Mouse (Mus musculus): ENCODE data around the gene Gm20388.

The Gm20388 gene

GRCm38 (mm10) chr8:122357641-122358040, 2447.0 kb downstream of the Gm20388 start:
- DNase-seq (ENCODE audit: low spot score) = no peak

- no peak for DNase-seq (ENCODE audit: low spot score)
These were observed 2448.6 kb downstream of the Gm20388 start for GRCm38 (mm10) chr8:122359111-122359775.

DNA sequence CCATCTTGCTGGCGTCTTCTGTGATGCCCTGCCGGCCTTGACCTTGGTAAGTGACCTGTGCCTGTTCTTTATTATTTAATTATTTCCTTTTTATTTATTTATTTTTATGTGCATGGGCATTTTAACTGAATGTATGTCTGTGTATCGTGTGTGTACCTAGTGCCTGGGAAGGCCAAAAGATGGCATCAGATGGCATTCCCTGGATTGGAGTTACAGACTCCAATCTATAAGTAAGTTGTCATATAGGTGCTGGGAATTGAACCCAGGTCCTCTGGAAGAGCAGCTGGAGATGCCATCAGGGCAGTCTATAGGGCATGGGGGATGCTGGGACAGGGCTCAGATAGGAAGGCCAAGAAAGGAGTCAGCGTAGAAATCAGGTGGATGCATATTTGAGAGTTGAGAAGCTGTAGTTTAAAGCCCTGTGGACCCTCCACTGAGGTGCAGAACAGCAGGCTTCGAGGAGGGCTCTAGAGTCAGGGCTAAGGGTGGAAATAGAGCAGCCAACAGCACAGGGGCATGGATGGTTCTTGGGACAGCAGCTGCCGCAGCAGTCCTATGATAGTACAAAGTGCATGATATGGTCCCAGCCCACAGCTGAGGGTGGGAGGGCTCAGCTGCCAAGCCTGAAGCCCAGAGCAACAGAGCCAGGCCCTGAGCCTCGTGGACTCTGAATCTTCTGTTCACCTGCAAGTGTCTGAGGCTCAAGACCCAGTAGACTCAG, 2450.2 kb downstream of the Gm20388 start, which contains the start of gene Trhr2:
Gene Trhr2, minus strand, starts transcription at position 51 of the 721 bp plus-strand sequence.
- DNase-seq (ENCODE audit: low spot score) = no peak

GRCm38 (mm10) chr8:122362271-122362670, 2451.6 kb downstream of the Gm20388 start:
- DNase-seq (ENCODE audit: low spot score) = no peak

- no peak for DNase-seq (ENCODE audit: low spot score)
These were observed 2452.3 kb downstream of the Gm20388 start for GRCm38 (mm10) chr8:122362967-122363366.

DNA sequence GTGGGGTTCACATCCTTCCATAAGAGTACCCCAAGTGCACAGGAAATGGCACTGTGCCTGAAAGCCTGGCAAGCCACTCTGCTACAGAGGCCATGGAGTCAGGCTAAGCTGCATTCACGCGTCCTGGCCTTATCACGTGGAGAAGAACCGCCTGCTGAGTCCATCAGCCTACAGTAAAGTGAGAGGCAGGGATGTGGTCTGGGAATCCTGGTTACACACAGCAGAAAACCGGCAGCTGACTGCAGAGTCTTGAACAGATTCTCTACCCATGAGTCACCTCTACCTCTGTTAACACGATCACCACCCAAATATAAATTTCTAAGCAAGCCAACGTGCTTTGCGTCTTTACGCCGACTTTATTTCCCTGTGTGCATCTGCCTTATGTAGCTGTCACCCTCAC, 2457.9 kb downstream of the Gm20388 start:
- no peak for DNase-seq (ENCODE audit: low spot score)

DNA sequence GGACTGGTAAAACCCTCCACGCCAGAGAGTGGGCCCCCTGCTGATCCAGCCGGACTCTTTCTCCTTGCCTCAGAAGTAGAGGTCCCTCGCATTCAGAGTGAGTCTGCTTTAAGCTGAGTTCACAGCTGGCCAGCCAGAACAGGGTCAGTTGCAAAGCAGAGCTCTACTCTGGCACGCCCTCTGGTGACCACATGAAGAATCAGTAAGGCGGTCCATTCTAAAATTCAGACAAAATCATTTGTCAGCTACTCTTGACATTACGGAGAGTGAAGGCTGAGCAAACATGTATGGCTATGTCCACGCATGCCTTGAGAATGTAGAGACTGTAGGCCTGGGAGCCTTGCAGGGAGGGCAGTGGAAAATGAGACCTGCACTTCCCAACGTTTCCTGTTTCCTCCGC, 2459.0 kb downstream of the Gm20388 start:
- peak; percentile 68 for DNase-seq (ENCODE audit: low spot score)

GRCm38 (mm10) chr8:122371706-122372105, 2461.1 kb downstream of the Gm20388 start:
- DNase-seq (ENCODE audit: low spot score) = no peak

GRCm38 (mm10) chr8:122375320-122375719, 2464.7 kb downstream of the Gm20388 start:
- no peak for DNase-seq (ENCODE audit: low spot score)

GRCm38 (mm10) chr8:122375751-122376364, 2465.2 kb downstream of the Gm20388 start:
- DNase-seq (ENCODE audit: low spot score) = no peak

- DNase-seq (ENCODE audit: low spot score) = peak; percentile 97
These were observed 2466.0 kb downstream of the Gm20388 start, which contains the start of gene Zc3h18 for GRCm38 (mm10) chr8:122376365-122377231. TSS of gene Zc3h18 (plus strand) at chr8:122376609.

- no peak for DNase-seq (ENCODE audit: low spot score)
These were observed 2472.4 kb downstream of the Gm20388 start for GRCm38 (mm10) chr8:122383039-122383438.

GRCm38 (mm10) chr8:122389357-122389756, 2478.7 kb downstream of the Gm20388 start:
- DNase-seq (ENCODE audit: low spot score) = no peak

GRCm38 (mm10) chr8:122390758-122391157, 2480.1 kb downstream of the Gm20388 start:
- no peak for DNase-seq (ENCODE audit: low spot score)

DNA sequence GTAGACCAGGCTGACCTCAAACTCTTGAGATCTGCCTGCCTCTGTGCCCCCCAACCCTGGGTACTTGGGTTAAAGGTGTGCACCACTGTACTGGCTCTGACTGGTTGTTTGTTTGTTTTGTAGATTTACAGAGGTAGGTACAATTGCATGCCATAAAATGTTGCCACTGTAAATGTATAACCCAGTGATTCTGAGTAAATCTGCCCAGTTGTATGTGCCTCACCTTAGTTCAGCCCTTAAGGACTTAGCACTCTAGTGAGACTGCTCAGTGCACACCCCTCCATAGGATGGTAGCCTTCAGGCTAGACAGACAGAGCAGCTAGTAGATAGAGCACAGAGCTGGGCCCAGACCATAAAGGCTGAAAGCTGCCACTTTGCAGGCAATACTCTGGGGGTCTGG, 2483.1 kb downstream of the Gm20388 start:
- DNase-seq (ENCODE audit: low spot score) = no peak

DNA sequence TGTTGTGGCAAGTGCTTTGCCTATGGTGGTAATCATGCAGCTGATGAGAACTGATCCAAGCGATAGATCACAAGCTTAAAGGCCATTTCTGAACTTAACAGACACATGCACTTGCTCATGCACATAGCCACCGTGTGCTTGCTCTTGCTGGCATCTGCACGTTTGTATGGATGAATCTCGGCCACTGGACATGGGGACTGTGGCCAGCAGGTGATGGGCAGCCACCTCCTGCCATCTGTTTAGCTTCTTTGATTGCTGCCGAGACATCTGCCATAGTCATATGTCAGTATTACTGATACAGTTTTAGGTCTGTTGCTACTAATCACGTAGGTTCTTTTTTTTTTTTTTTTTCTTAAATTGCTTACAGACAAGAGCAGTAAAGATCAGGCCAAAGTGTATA, 2484.7 kb downstream of the Gm20388 start:
- no peak for DNase-seq (ENCODE audit: low spot score)

DNA sequence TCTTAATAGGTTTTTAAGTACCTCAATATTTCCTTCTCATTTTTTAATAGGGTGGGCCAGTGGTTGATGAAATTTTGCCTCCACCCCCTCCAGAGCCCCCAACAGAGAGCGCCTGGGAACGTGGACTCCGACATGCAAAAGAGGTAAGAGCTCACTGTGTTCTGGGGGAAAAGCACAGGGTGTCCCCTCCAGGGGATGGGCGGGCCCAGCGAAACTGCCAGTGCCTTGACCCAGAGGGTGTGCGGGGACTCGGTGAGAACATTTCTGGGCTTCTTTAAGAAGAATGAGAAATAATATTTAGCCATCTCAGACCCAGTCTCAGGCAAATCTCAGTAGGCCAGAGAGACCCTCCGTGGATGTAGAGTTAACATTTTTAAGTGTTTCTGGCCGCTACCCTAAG, 2487.5 kb downstream of the Gm20388 start:
- DNase-seq (ENCODE audit: low spot score) = no peak

GRCm38 (mm10) chr8:122405146-122405805, 2494.6 kb downstream of the Gm20388 start:
- DNase-seq (ENCODE audit: low spot score) = no peak

DNA sequence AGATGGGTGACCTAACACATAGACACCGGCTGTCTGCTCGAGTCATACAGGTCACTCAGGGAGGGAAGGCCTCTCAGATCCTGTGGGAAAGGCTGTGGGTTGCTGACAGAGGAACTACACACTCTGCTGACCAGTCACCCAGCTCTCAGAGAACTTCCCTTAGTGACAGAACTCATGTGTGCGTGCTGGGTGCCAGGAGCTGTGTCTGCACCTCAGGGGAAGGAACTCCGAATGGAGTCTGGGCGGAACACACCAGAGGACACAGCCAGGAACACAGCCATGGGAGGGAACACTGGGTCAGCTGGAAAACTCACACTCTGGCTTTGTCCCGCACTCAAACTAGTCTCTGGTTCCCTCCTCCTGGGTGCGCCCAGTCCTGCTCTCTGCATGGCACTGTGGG, 2497.0 kb downstream of the Gm20388 start:
- no peak for DNase-seq (ENCODE audit: low spot score)

DNA sequence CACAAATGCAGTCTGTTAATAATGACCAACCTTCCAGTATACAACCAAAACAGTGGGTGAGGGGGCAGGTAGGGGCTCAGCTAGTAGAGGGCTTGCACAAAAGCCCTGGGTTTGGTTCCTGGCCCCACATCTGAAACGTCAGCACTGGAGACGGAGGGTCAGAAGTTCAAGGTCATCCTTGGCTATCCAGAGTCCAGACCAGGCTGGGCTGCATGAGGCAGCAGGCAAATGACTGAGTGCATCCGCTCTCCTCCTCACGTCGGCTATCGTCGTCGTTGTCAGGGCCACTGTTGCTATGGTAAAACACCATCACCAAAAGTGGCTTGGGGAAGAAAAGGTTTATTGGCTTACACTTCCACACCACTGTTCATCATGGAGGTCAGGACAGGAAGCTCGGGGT, 2503.7 kb downstream of the Gm20388 start:
- DNase-seq (ENCODE audit: low spot score) = no peak

DNA sequence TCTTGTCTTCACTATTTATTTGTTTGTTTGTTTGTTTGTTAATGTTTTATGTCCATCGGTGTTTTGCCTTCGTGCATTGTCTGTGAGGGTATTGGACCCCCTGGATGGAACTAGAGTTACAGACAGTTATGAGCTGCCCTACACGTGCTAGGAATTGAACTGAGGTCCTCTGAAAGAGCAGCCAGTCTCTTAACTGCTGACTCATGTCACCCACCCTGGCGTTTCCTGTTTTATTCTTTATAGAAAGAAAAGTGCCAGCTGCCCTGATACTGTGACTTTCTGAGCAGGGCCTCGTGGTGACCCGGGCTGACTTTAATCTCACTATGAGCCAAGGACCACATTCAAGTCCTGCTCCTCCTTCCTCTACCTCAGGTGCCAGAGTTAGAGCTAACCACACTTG, 2504.9 kb downstream of the Gm20388 start:
- no peak for DNase-seq (ENCODE audit: low spot score)

Measured in adipocyte (in vitro differentiated cells).